Mouse (Mus musculus) small intestine, adult 2 months (tissue): ENCODE results near the gene Zfp523.

Source experiments
- CTCF ChIP-seq: fragments of 200-500 bp; IDR thresholded peaks from 2 replicates; pipeline ENCODE4 v1.5.1; 2012; ENCODE audit warnings: low read depth, mild to moderate bottlenecking, control low read depth, inconsistent platforms, low read length, moderate library complexity, mixed read lengths; ENCODE audit not compliant: insufficient replicate concordance, insufficient read length; ENCODE audit errors: extremely low read depth
- POLR2A ChIP-seq: fragments of 200-500 bp; IDR thresholded peaks from 2 replicates; pipeline ENCODE4 v1.6.1; 2012; ENCODE audit warnings: low read depth, mild to moderate bottlenecking, control low read depth, inconsistent platforms, low read length, moderate library complexity

DNA sequence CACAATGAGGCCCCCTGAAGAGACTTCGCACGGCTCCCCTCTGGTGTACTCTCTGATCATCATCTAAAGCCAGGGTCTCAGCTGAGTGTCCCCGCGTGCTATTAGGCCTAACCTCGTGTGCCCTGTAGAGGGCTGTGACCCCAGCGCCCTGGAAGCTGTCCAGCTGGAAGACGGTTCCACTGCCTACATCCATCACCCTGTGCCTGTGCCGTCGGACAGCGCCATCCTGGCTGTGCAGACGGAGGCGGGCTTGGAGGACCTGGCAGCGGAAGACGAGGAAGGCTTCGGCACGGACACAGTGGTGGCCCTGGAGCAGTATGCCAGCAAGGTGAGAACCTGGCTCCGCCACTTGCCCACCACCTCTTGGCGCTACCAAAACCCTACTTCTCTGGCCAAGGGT, 20.7 kb downstream of the Zfp523 start:
- TF ChIP-seq POLR2A (no peak), CTCF (no peak)
